Mouse (Mus musculus) heart, embryonic 15.5 days (tissue): ENCODE data around the gene Igf1. TPM values are rescaled to one million over a fixed set of nuclear protein-coding genes. Genes with fewer than 3 reads are reported as not detected.

ENCODE experiments used
- ATAC-seq: fragments of 200-750 bp; cut with Nextera tagmentation; replicated peaks from 2 replicates; pipeline ENCODE4 v1.8.0; 2017; ENCODE audit warnings: low read depth, moderate TSS enrichment; ENCODE audit not compliant: insufficient number of reproducible peaks, insufficient read depth, low FRiP score
- H3K27ac ChIP-seq: fragments of 300-500 bp; sonication (generic); 2 replicates; pipeline ENCODE4 v1.5.1; 2015; ENCODE audit warnings: mild to moderate bottlenecking, inconsistent platforms
- H3K27me3 ChIP-seq: fragments of 300-500 bp; sonication (generic); 2 replicates; pipeline ENCODE4 v1.6.1; 2015; ENCODE audit warnings: inconsistent platforms
- H3K36me3 ChIP-seq: fragments of 300-500 bp; sonication (generic); 2 replicates; pipeline ENCODE4 v1.6.1; 2015; ENCODE audit warnings: mild to moderate bottlenecking, inconsistent platforms
- H3K4me1 ChIP-seq: fragments of 300-500 bp; sonication (generic); replicated peaks from 2 replicates; pipeline ENCODE4 v1.6.1; 2015; ENCODE audit warnings: inconsistent platforms
- H3K4me2 ChIP-seq: fragments of 300-500 bp; sonication (generic); 2 replicates; pipeline ENCODE4 v1.6.1; 2015; ENCODE audit warnings: inconsistent platforms, mild to moderate bottlenecking, moderate library complexity
- H3K4me3 ChIP-seq: fragments of 300-500 bp; sonication (generic); 2 replicates; pipeline ENCODE4 v1.5.1; 2015; ENCODE audit warnings: mild to moderate bottlenecking, inconsistent platforms
- H3K9ac ChIP-seq: fragments of 300-500 bp; sonication (generic); 2 replicates; pipeline ENCODE4 v1.6.1; 2015; ENCODE audit warnings: mild to moderate bottlenecking, inconsistent platforms
- H3K9me3 ChIP-seq: fragments of 300-500 bp; sonication (generic); replicated peaks from 2 replicates; pipeline ENCODE4 v1.6.1; 2016; ENCODE audit warnings: inconsistent platforms
- WGBS: fragments of 180-500 bp; shearing (Covaris S2); methylation state at CpG from one replicate; pipeline ENCODE4 v1.1.7; 2015; ENCODE audit warnings: mixed read lengths; 5-methylcytosine and 5-hydroxymethylcytosine counted together
- polyA plus RNA-seq: library from polyadenylated mRNA; unstranded; fragments of >200 nt; fragmentation: Nextera tagmentation; extraction: Ambion mirVana; gene quantifications from 2 replicates; pipeline ENCODE4 v1.2.1, GENCODE M21; 2015

Gene Igf1
- polyA plus RNA-seq, 1 experiment from 2014 or later, result 35.2 TPM

DNA sequence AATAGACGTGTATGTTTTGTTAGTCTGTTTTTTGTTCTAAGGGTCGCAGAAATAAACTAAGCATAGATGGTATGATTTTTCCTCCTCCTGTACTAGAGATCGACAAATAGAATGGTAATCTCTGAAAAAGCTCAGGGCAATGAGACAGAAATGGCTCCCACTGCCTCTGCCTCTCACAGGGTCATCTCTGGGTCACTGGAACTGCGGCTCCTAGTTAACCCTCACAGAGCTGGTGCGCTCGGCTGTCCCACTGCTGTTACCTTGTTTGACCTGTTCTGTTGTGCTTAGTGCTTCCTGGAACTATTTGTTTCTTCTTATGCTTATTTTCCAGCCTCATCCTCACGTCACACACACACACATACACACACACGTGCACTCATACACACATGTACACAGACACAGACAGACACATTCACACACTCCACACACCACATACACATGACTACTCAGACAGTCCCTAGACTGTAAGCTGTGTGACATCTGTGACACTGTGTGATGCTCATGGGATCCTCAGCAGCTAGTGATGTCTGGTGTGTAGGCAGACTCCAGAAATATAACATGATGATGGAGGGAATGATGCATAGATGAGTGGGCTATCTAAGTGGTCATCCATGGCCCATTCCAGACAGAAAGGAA is 13.0 kb upstream of the Igf1 start:
- Histone ChIP-seq H3K4me2 (no peak overlapping the region), H3K27ac (no peak overlapping the region), H3K4me1 (no peaks in the 10 kb centered on the region; the same call in 1 of the 2 replicates), H3K4me3 (no peak overlapping the region), H3K27me3 (no peaks in the 10 kb centered on the region), H3K36me3 (no peaks in the 10 kb centered on the region), H3K9ac (no peak overlapping the region), H3K9me3 (no peaks in the 10 kb centered on the region)
- 40% methylated on average over 8 of the region's 8 CpGs for WGBS
- ATAC-seq, result no peak

DNA sequence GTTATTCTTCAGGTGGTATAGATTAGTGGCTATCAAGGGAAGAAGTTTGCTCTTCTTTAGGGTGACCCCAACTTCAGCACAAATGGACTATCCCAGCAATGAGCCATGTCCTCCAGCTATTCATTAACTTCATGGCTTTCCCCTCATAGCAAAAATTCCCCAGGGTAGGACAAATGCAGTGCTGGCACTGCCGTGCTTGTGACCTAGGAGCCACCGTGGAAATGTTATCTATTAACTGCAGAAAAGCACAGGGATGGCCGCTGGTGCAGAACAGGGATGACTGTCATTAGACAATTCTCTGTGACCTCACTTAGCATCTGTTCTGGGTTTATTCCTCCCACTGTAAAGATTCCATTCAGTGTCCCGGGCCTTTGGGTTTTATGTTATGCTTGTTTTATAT is 10.2 kb upstream of the Igf1 start:
- Histone ChIP-seq H3K36me3 (no peaks in the 10 kb centered on the region), H3K4me2 (no peak overlapping the region), H3K27me3 (no peaks in the 10 kb centered on the region), H3K27ac (no peak overlapping the region), H3K9me3 (no peaks in the 10 kb centered on the region), H3K9ac (no peak overlapping the region), H3K4me1 (no peaks in the 10 kb centered on the region; the same call in 1 of the 2 replicates), H3K4me3 (no peak overlapping the region)
- no peak for ATAC-seq
- WGBS, result 44% methylated on average over 4 of the region's 4 CpGs

DNA sequence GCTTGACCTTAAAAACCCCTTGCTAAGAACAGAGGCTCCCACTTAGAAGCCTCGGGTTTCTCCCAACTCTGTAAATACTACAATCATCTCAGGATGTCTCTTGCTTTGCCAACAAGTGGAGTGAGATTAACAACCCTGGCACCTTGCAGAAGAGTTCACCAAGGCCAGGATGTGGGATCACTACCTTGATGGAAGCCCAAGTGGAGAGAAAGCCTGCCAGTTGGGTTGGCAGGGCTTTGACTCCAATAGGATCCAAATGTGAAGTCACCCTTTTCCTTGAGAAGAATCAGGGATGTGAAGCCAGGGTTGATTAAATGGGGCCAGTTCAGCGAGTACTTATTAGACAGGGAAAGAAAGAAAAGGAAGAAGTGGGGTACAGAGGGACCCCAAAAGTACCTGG is 9.6 kb upstream of the Igf1 start:
- no peak for ATAC-seq
- Histone ChIP-seq H3K36me3 (no peaks in the 10 kb centered on the region), H3K4me3 (no peak overlapping the region), H3K4me2 (no peak overlapping the region), H3K9me3 (no peaks in the 10 kb centered on the region), H3K27ac (no peak overlapping the region), H3K4me1 (no peaks in the 10 kb centered on the region; the same call in 1 of the 2 replicates), H3K9ac (no peak overlapping the region), H3K27me3 (no peaks in the 10 kb centered on the region)
- WGBS, result 51% methylated on average over 2 of the region's 2 CpGs

DNA sequence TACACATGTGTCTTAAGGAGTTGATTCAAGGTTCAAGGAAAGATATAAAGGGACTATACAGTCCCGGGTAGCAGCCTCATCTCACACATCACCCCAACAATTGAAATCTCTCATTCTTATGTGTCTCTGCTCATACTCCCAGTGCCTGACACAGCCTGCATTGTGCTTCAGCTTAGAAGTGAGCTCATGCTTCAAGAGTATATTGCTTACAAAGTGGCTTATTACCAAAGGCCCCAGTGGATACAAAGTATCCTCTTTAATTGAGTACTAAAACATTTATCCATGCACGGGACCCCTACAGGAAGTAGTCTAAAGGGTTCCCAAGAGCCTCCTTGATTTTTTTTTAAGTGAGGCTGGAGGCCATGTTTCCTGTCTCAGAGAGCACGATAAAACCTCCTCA is 6.6 kb upstream of the Igf1 start:
- H3K27ac ChIP-seq, result no peak overlapping the region
- WGBS, result 41% methylated on average over 3 of the region's 3 CpGs
- H3K4me2 ChIP-seq, result no peak overlapping the region
- no peak for ATAC-seq
- no peaks in the 10 kb centered on the region for H3K27me3 ChIP-seq
- no peaks in the 10 kb centered on the region for H3K9me3 ChIP-seq
- H3K9ac ChIP-seq, result no peak overlapping the region
- H3K4me1 ChIP-seq, result peaks cover 16% of the 10 kb centered on the region
- no peaks in the 10 kb centered on the region for H3K36me3 ChIP-seq
- no peak overlapping the region for H3K4me3 ChIP-seq

DNA sequence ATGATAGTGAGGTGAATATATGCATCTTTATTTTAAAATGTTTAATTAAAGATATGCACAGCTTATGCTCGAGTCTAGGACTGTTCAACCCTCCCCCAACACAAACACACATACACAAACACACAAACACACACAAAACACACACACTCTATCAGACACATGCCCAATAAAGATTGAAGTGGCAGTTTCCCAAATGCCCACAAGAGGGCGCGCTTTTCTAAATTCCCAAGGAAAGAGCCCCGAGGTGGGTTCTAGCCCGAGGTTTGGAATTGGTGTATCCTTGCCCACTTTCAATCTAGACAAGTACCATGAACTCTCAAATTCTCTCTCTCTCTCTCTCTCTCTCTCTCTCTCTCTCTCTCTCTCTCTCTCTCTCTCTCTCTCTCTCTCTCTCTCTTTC is 3.7 kb upstream of the Igf1 start:
- H3K4me1 ChIP-seq, result peaks cover 39% of the 10 kb centered on the region
- ATAC-seq, result no peak

DNA sequence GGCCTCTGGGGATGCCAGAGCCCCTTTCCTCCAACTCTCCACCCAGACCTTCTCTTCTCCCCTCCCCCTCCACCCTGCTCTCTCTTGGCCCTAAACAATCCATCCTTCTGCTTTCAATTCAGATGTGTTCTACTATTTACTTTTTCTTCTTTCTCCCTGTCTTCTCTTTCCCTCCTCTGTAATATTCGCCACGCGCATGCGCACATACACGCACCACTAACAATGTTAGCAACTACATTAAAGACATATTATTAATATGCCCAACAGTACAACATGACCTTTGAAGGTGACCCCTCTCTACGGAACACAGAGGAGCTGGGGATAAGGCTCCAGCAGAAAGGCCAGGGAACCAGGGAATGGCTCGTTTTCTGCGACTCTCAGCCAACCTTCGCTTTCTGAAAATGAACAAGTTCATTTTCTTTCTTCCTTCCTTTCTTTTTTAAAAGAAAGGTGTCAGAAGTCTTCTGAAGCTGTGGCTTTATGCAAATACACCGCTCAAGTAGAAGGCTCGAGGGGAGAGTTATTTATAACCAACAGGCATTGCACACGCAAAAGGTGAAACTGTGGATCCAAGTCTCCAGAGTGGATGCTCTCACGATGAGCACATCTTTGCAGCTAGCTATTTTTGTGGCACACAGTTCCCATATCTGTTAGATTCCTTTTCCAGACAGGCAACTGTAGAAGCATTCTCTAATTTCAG is 2.5 kb upstream of the Igf1 start:
- H3K9me3 ChIP-seq, result no peaks in the 10 kb centered on the region
- 0 out of 2 replicates have a peak overlapping the region, but pooled peaks have one; percentile 4 for H3K4me2 ChIP-seq
- no peaks in the 10 kb centered on the region for H3K27me3 ChIP-seq
- H3K4me1 ChIP-seq, result peaks cover 39% of the 10 kb centered on the region
- ATAC-seq, result no peak
- no peak overlapping the region for H3K4me3 ChIP-seq
- no peaks in the 10 kb centered on the region for H3K36me3 ChIP-seq
- H3K27ac ChIP-seq, result peak overlapping the region; percentile 53
- 66% methylated on average over 13 of the region's 13 CpGs for WGBS
- no peak overlapping the region for H3K9ac ChIP-seq

More for the DNA sequence above, 3.7 kb upstream of the Igf1 start:
- Histone ChIP-seq H3K9ac (no peak overlapping the region), H3K4me3 (no peak overlapping the region), H3K27me3 (no peaks in the 10 kb centered on the region), H3K27ac (no peak overlapping the region), H3K9me3 (no peaks in the 10 kb centered on the region), H3K36me3 (no peaks in the 10 kb centered on the region), H3K4me2 (no peak overlapping the region)
- 1% methylated on average over 5 of the region's 5 CpGs for WGBS

DNA sequence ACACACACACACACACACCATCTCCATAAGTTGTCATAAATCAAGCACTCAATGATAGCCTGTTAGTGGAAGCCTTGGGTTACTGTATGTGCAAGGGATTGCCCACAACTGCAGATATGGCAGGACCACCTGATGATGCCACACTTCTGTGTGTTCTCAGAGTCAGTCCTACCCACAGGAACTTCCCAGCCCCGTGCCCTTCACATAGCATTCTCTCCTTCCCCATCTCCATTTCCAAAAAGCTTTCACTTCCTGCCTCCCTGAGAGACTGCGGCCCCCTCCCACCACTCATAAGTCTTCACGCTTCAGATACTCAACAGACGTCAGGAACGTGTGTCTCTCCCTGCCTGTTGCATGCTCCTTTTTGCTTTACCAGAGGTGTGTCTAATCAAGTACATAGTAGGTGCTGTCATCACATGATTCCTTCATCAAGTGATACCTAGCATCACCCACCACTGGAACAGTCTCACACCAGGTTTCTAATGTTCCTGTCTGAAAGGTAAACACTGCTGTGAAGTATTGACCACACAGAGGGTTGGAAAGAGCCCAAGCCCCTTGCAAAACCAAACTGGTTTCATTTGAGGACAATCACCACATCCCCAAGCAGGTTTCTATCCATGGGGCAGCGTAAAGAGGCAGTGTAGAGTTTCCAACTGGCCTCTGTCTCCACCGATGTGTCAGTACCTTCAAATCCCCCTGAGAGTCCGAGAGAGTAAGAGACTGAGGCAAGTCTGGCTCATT is 680 bp upstream of the Igf1 start:
- Histone ChIP-seq H3K4me1 (peaks cover 45% of the 10 kb centered on the region), H3K4me2 (no peak overlapping the region), H3K9ac (no peak overlapping the region), H3K4me3 (no peak overlapping the region), H3K36me3 (no peaks in the 10 kb centered on the region), H3K27ac (peak overlapping the region; percentile 81), H3K27me3 (no peaks in the 10 kb centered on the region), H3K9me3 (no peaks in the 10 kb centered on the region)
- ATAC-seq, result no peak
- 35% methylated on average over 8 of the region's 8 CpGs for WGBS

DNA sequence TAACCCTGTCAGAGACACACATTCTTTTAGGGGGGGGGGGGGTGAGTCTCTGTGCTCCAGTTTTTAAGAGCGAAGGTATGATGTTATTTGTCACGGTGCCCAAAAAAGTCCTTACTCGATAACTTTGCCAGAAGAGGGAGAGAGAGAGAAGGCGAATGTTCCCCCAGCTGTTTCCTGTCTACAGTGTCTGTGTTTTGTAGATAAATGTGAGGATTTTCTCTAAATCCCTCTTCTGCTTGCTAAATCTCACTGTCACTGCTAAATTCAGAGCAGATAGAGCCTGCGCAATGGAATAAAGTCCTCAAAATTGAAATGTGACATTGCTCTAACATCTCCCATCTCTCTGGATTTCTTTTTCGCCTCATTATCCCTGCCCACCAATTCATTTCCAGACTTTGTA is 874 bp downstream of the Igf1 start:
- peak overlapping the region; percentile 69 for H3K4me2 ChIP-seq
- no peak; the same call in 1 of the 2 replicates for ATAC-seq
- H3K36me3 ChIP-seq, result no peaks in the 10 kb centered on the region
- no peaks in the 10 kb centered on the region for H3K9me3 ChIP-seq
- H3K27me3 ChIP-seq, result no peaks in the 10 kb centered on the region
- H3K4me3 ChIP-seq, result peak overlapping the region; percentile 60
- WGBS, result 9% methylated on average over 6 of the region's 6 CpGs
- H3K4me1 ChIP-seq, result peaks cover 54% of the 10 kb centered on the region
- peak overlapping the region; percentile 81 for H3K27ac ChIP-seq
- H3K9ac ChIP-seq, result 0 out of 2 replicates have a peak overlapping the region, but pooled peaks have one; percentile 61

DNA sequence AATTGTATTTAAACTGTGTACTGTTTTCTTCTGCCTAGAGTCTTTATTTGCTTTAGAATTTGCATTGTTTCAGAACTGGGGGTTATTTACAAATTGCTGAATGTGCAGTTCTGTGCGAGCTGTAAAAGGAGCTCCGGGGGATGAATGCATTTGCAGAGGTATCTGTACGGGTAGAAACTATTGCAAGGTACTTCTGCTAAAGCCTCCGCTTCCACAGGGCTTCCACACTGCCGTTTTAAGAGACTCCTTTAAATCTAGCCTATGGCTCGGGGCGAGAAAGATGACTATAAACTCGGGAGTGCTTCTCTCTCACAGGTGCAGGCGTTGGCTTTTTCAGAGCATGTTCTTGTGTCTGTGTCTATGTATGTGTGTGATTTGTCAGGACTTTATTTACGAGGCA is 1.4 kb downstream of the Igf1 start:
- H3K9ac ChIP-seq, result peak overlapping the region; percentile 61
- ATAC-seq, result no peak

DNA sequence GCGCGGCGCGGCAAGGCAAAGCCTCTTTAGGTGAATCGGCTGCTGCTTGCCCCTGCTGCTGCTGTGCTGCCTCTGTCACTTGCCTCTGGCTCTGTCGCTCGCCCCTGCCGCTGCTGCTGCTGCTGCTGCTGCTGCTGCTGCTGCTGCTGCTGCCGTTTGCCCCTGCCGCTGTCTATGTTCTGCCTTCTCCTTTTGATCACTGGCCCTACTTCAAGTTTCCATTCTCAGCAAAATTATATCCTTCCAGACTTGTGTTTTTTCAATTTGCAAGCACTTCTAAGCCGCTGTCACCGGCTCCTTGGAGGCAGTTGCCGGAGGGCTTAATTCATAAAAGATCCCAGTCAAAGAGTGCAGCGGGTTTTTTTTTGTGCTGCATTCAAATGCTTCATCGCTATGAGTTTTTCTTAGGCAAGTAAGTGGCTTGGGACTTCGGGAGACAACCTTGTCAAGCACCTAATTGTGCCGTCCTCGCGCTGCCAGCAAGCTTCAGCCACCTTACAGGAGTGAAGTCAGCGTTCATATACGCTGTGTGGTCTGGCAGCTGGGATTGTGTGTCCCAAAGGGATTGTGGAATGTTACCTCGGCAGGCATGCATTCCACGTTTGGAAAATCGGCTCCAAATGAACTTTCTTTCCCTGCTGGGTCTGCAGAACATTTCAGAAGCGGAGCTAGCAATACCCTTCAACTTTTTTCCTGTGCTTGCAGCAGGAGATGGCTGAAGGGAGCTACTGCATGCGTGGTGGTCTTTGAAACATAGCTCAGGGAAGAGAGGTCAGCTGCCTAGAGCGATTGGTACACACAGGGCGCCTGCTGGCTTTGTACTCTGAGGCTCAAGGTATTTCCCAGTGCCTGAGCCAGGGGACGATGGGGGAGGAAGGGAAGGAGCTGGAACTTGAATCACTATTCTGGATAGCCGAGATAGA is 2.4 kb downstream of the Igf1 start:
- 6% methylated on average over 30 of the region's 30 CpGs for WGBS
- peak overlapping the region; percentile 81 for H3K27ac ChIP-seq
- peaks cover 48% of the 10 kb centered on the region for H3K4me1 ChIP-seq
- H3K27me3 ChIP-seq, result no peaks in the 10 kb centered on the region
- peak overlapping the region; percentile 61 for H3K9ac ChIP-seq
- peak; percentile 50; the same call in 1 of the 2 replicates for ATAC-seq
- H3K9me3 ChIP-seq, result no peaks in the 10 kb centered on the region
- H3K36me3 ChIP-seq, result 0 out of 2 replicates have a peak, but pooled peaks cover 7% of the 10 kb centered on the region
- peak overlapping the region; percentile 69 for H3K4me2 ChIP-seq
- peak overlapping the region; percentile 60 for H3K4me3 ChIP-seq

More for the DNA sequence above, 1.4 kb downstream of the Igf1 start:
- Histone ChIP-seq H3K4me1 (peaks cover 54% of the 10 kb centered on the region), H3K27me3 (no peaks in the 10 kb centered on the region), H3K36me3 (no peaks in the 10 kb centered on the region), H3K4me3 (peak overlapping the region; percentile 60), H3K27ac (peak overlapping the region; percentile 81), H3K9me3 (no peaks in the 10 kb centered on the region), H3K4me2 (peak overlapping the region; percentile 69)
- WGBS, result 9% methylated on average over 10 of the region's 10 CpGs
